Mouse (Mus musculus) myocyte (in vitro differentiated cells): Measurements from ENCODE around the gene Aass.

Experiments used
- MAX ChIP-seq: IDR thresholded peaks from one replicate; pipeline ENCODE4 v1.6.1; 2011; ENCODE audit warnings: low read depth, mild to moderate bottlenecking, control low read depth
- REST ChIP-seq: IDR thresholded peaks from one replicate; pipeline ENCODE4 v1.6.1; 2011; ENCODE audit warnings: mild to moderate bottlenecking, control low read depth, moderate library complexity; ENCODE audit not compliant: insufficient read depth, insufficient read length

- no peak for TF ChIP-seq REST
- TF ChIP-seq MAX: no peak
Measured at GRCm38 (mm10) chr6:23084587-23085421, 48.0 kb downstream of the Aass start.
